Mouse (Mus musculus): ENCODE data around the gene Olfm2.

- TF ChIP-seq CTCF (IDR thresholded peaks at IDR 0.05; ENCODE audit: control insufficient read depth, insufficient read depth, low read length) (no peak), POLR2A (IDR thresholded peaks at IDR 0.05; ENCODE audit: borderline replicate concordance, control insufficient read depth, low read depth, low read length) (no peak)
Measured at GRCm38 (mm10) chr9:20712934-20713477, 33.1 kb downstream of the Olfm2 start.

All from bone marrow, adult 2 months (tissue).